Mouse (Mus musculus): ENCODE data around the gene Wapl.

Gene Wapl

GRCm38 (mm10) chr14:34772132-34772531 lies 98.4 kb downstream of the Wapl start:
- DNase-seq (ENCODE audit: low read depth, low spot score): no peak

DNA sequence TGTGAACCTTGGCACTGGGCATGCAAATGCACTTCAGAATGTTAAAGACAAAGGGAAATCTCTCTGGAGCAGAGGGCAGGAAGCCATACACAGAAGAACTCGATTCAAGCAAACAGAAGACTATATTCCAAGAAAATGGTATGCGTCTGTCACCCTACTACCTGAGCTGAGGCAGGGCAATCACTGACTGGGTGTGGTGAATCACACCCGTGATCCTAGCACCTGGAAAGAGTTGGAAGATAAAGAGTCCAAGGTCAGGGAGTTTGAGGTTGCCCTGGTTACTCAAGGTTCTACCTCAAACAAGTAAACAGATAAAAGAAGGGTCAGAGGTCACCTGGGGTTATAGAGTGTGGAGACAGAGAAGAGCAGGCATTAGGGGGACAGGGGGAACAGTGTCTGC lies 100.0 kb downstream of the Wapl start:
- peak; percentile 93 for DNase-seq (ENCODE audit: low read depth, low spot score)

DNA sequence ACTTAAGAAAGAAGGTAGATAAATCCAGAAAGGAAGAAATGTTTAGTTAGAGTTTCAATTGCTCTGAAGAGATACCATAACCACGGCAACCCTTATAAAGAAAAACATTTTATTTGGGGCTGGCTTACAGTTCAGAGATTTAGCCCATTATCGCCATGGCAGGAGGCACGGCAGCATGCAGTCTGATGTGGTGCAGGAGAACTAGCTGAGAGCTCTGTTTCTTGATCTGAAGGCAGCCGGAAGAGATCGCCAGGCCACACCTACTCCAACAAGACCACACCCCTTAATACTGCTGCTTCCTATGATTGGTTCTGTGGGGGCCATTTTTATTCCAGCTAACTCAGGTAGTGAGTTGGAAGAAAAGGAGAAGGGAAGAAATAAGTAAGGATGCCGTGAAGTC lies 100.5 kb downstream of the Wapl start:
- peak; percentile 68 for DNase-seq (ENCODE audit: low read depth, low spot score)

DNA sequence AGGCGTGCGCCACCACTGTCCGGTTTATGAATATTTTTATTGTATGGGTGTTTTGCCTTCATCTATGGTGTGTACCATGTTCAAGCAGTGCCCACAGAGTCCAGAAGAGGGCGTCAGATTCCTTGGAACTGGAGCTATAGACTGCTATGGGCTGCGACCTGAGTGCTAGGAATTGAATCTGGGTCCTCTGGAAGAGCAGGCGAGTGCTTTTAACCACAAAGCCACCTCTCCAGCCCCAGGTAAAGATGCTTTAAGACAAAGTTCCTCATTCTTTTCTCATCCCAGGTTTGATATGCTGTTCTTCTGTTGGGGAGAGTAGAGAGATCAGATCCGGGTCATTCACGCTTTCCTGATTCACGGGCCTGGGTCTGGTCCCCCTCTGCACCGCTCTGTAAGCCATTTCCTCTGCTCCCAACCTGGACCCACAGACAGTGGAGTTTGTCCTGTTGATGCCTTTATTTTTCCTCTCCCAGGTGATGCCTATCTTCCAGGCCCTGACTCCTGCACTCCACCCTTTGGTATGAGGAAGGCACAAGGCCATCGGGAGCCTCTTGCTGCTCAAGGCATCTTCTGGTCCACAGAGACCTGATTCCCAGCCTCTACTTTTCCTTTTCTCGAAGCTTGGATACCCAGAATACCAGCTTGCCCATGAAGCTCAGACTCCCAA lies 103.1 kb downstream of the Wapl start:
- DNase-seq (ENCODE audit: low read depth, low spot score): no peak

GRCm38 (mm10) chr14:34777810-34778209 lies 104.1 kb downstream of the Wapl start:
- peak; percentile 66 for DNase-seq (ENCODE audit: low read depth, low spot score)

DNA sequence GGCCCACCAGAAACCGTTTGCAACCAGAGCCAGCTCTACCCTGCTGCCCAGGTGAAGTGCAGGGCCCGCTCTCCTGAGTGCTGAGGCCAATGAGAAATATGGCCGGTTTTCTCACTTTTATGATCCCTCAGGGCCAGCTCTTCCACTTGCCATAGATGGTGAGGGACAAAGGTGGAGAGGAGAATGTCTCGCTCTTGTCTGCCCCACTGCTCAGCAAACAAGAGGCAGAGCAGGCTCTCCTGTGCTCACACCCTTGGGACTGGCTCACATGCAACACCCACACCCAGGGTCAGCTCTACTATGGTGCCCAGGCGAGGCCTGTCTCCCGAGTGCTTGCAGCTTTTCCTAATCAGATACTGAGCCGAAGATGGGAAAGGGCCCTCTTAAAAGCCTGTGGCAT lies 105.0 kb downstream of the Wapl start:
- DNase-seq (ENCODE audit: low read depth, low spot score): no peak

DNA sequence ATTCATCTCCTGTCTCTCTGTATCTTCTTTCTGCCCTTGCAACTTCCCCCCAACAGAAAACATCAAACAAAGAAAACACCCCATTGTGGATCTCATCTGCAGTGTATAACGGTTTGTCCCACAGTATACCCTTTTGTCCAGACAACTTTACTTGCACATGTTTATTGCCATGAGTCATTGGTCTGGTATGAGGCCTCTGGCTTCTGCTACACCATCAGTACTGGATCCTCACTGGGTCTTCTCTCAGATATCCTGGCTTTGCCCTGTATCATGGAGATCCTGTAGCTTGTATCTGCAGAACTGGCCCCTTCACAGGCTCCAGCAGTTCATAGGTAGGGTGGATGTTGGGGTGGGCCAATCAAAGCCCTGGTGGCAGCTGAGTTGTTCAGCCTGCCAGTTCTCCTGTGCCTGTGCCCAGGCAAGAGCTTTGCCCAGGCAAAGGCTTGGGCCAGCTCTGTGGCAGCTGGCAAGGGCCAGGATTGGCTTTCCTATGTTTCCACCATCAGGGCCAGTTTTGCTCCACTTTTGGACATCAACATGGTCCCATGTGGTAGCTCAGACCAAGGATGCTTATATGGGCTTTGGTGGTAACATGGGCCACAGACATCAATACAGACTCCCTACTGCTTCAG lies 119.8 kb downstream of the Wapl start:
- no peak for DNase-seq (ENCODE audit: low read depth, low spot score)
